Mouse (Mus musculus) heart, adult 2 months (tissue): ENCODE data around the gene Nup93. TPM values are rescaled to one million over a fixed set of nuclear protein-coding genes. Genes with fewer than 3 reads are reported as not detected.
A peak's percentile ranks its signal among the peaks of the same experiment; 100 is the strongest.

ENCODE experiments used
- DNase-seq, 2 experiments: peaks; one replicate each; pipeline ENCODE4 v3.0.0; 2021
- H3K27ac ChIP-seq: fragments of 200-600 bp; 2 replicates; pipeline ENCODE4 v1.8.1; 2022
- H3K27me3 ChIP-seq: fragments of 200-500 bp; 2 replicates; pipeline ENCODE4 v1.6.1; 2012; ENCODE audit warnings: mild to moderate bottlenecking, low read length, inconsistent platforms, mixed read lengths; ENCODE audit not compliant: control insufficient read depth, insufficient read depth
- H3K36me3 ChIP-seq: fragments of 200-500 bp; 2 replicates; pipeline ENCODE4 v1.6.1; 2012; ENCODE audit warnings: low read length, inconsistent platforms; ENCODE audit not compliant: control insufficient read depth, insufficient read depth
- H3K4me1 ChIP-seq: fragments of 200-500 bp; 2 replicates; pipeline ENCODE4 v1.6.1; 2011; ENCODE audit warnings: low read length; ENCODE audit not compliant: control insufficient read depth, insufficient read depth
- H3K4me3 ChIP-seq: fragments of 200-600 bp; 2 replicates; pipeline ENCODE4 v1.8.1; 2022
- H3K79me2 ChIP-seq: fragments of 200-500 bp; replicated peaks from 2 replicates; pipeline ENCODE4 v1.6.1; 2012; ENCODE audit warnings: mild to moderate bottlenecking, inconsistent platforms, low read length, moderate library complexity, mixed read lengths; ENCODE audit not compliant: control insufficient read depth, insufficient read depth
- H3K9ac ChIP-seq: fragments of 200-500 bp; 2 replicates; pipeline ENCODE4 v1.6.1; 2012; ENCODE audit warnings: low read depth, mild to moderate bottlenecking, control low read depth, inconsistent platforms, low read length, mixed read lengths
- CTCF ChIP-seq: fragments of 200-600 bp; IDR thresholded peaks from 2 replicates; pipeline ENCODE4 v1.8.1; 2022; ENCODE audit warnings: antibody characterized with exemption, mild to moderate bottlenecking, moderate library complexity
- EP300 ChIP-seq: fragments of 200-500 bp; IDR thresholded peaks from 2 replicates; pipeline ENCODE4 v1.6.1; 2011; ENCODE audit warnings: low read depth, low read length, control low read depth; ENCODE audit not compliant: insufficient read depth
- POLR2A ChIP-seq: fragments of 200-500 bp; IDR thresholded peaks from 2 replicates; pipeline ENCODE4 v1.6.1; 2011; ENCODE audit warnings: mild to moderate bottlenecking, low read depth, low read length, control low read depth; ENCODE audit not compliant: insufficient read depth
- WGBS: fragments of 180-500 bp; shearing (Covaris S2); methylation state at CpG from one replicate; pipeline ENCODE4 v1.1.7; 2018; 5-methylcytosine and 5-hydroxymethylcytosine counted together
- intact Hi-C: fragments of 180-260 bp; cut with DNase I; formaldehyde crosslinking; loops from one replicate; pipeline ENCODE4 v1.15.1; 2025
- polyA plus RNA-seq: library from polyadenylated mRNA; depleted of rRNA; stranded (reverse); fragments of >200 nt; gene quantifications from 2 replicates; pipeline ENCODE4 v1.2.3, GENCODE M21; 2012
- total RNA-seq, 2 experiments: library from RNA; stranded (reverse); gene quantifications; 2 replicates each; pipeline ENCODE4 v1.2.3; 2021

Gene Nup93
- total and polyA plus RNA-seq, 3 experiments = 11.7 to 15.5 (median 13.7) TPM

DNA sequence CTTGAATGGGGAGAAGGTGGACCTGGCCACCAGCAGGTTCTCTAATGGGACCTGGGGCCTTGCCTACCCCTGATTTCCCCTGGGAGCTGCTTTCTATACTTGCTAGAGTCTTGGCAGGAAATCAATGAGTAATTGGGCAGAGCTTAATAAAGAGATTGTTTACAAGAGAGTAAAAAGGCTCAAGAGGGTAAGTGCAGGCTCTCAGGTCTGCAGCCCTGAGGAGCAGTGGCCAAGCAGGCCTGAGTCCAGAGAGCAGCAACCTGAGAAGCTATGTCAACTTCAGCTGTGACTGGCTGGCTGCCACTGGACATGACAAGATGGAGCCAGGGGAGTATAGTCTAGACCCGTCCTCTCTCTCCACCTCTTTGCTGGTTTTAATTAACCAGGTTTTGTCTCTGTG is 21.4 kb upstream of the Nup93 start:
- DNase-seq = no peak
- intact Hi-C loops = loop anchor here (10.0 kb wide), 1 partner anchor 598 kb away; no protein-coding TSS in a partner anchor
- no peak for TF ChIP-seq EP300
- TF ChIP-seq CTCF = no peak
- no peak for TF ChIP-seq POLR2A
- WGBS = 41% methylated on average over 1 of the region's 1 CpGs
- Histone ChIP-seq H3K36me3 (no peaks in the 10 kb centered on the region), H3K4me1 (peaks cover 6% of the 10 kb centered on the region), H3K4me3 (no peak overlapping the region), H3K27me3 (no peaks in the 10 kb centered on the region), H3K79me2 (no peaks in the 10 kb centered on the region), H3K9ac (no peak overlapping the region), H3K27ac (peak overlapping the region; percentile 12; the same call in 1 of the 2 replicates)

DNA sequence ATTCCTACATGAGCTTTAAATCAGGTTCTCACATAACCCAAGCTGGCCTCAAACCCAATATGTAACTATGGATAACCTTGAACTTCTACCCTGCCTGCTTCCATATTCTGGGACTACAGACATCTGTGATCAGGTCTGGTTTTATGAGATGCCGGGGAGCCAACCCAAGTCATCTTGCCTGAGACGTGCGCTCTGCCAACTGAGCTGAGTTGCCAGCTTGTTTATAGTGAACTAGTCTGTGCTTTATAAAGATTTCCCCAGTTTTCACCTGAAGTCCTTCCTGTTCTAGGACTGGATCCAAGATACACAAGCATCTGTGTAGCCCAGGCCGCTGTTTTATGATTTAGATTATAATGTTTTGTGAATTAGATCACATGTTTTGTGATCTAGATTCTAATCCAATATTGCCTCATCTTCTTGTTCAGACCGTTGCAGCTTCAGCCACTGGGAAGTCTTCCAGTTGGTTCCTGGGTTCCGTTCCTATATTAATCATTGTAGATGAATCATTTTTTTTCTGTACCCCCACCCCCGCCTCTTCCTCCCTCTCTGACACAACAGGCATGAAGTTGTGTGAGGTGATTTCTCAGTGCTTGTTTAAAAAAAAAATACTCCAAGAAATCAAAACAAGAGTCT is 19.7 kb upstream of the Nup93 start:
- H3K79me2 ChIP-seq = no peaks in the 10 kb centered on the region
- H3K4me1 ChIP-seq = peaks cover 3% of the 10 kb centered on the region
- intact Hi-C loops = loop anchor here (5.0 to 10.0 kb wide), 3 partner anchors 82 to 600 kb away; partner anchors contain the start of gene Bbs2
- no peaks in the 10 kb centered on the region for H3K27me3 ChIP-seq
- no peak overlapping the region for H3K27ac ChIP-seq
- 70% methylated on average over 7 of the region's 7 CpGs for WGBS
- DNase-seq = no peak
- H3K36me3 ChIP-seq = no peaks in the 10 kb centered on the region
- H3K4me3 ChIP-seq = no peak overlapping the region
- no peak overlapping the region for H3K9ac ChIP-seq
- TF ChIP-seq EP300 (no peak), POLR2A (no peak), CTCF (no peak)

DNA sequence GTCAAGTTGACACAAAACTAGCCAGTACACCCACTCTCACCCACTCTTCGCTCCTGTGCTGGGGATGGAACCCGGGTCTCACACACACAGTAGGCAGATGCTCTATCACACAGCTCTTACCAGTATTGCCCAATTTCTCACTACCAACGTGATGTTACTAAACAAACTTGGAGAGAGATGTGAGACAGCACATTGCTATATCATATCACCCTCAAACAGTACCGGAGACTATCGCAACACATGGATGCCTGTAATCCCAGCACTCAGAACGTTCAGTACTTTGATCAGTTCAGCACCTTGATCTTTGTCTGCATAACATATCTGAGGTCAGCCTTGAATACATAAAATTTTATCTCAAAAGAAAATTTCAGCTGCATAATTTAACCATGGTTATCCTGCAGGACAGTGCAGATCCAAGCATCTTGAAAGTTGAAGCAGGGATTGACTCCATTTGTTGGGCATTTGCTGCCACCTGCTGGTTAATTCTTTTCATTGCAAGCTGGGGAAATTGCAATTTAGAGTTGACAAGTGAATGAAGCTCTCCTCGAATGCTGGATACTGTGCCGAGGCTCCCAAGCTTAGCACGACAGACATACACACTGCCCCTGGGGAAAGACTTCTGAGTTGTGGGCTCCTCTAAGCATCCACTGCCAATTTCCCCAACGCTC is 15.0 kb upstream of the Nup93 start:
- no peaks in the 10 kb centered on the region for H3K36me3 ChIP-seq
- TF ChIP-seq POLR2A (no peak), EP300 (no peak), CTCF (peak; percentile 89)
- H3K9ac ChIP-seq = no peak overlapping the region
- H3K79me2 ChIP-seq = no peaks in the 10 kb centered on the region
- peak in 1 of 2 experiments; percentile 60 for DNase-seq
- intact Hi-C loops = loop anchor here (1.0 to 10.0 kb wide), 4 partner anchors 32 to 605 kb away; partner anchors contain the start of gene Bbs2
- WGBS = 43% methylated on average over 10 of the region's 10 CpGs
- no peaks in the 10 kb centered on the region for H3K4me1 ChIP-seq
- no peak overlapping the region for H3K4me3 ChIP-seq
- no peak overlapping the region for H3K27ac ChIP-seq
- no peaks in the 10 kb centered on the region for H3K27me3 ChIP-seq

DNA sequence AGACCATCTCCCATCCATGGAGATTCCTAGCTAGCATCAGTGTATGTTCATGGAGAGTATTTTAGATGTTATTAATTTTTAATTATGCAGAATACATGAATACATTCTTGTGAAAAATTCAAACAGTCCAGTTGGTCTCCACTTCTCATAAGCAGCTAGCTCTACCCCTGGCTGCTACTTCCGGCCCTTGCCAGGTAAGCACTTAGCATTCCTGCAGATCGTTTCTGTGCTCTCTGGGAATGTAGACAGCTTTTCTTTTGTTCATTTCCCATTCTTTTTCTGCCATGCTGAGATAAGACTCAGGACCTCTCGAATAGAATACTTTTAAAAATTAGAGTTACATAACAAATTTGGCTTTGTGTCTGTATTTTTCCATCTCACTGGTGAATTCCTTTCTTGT is 10.3 kb upstream of the Nup93 start:
- TF ChIP-seq CTCF = no peak
- no peak for TF ChIP-seq EP300
- TF ChIP-seq POLR2A = no peak
- no peaks in the 10 kb centered on the region for H3K36me3 ChIP-seq
- no peak overlapping the region for H3K9ac ChIP-seq
- H3K4me1 ChIP-seq = no peaks in the 10 kb centered on the region
- no peaks in the 10 kb centered on the region for H3K79me2 ChIP-seq
- intact Hi-C loops = no loop called here
- no peak for DNase-seq
- H3K27me3 ChIP-seq = no peaks in the 10 kb centered on the region
- no peak overlapping the region for H3K27ac ChIP-seq
- WGBS = 54% methylated on average over 3 of the region's 3 CpGs
- H3K4me3 ChIP-seq = no peak overlapping the region

DNA sequence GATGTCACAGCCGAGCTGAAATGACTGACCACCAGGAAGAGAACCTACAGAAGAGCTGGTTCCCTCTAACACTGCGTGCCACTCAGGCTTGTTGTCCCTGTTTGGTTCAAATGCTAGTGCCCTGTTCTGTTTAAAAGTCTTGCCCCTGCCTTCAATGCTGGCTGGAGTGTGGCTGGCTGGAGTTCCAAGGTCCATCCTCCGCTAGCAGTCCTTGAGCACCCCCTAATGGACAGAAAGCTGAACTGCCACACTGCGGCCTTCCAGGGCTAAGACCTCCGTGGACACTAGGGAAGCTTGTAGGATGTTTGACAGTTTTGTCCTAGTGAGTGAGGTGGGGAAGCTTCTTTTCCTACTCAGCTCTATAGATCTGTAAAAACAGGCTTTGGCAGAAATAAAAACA is 8.6 kb upstream of the Nup93 start:
- Histone ChIP-seq H3K27ac (no peak overlapping the region), H3K9ac (no peak overlapping the region), H3K36me3 (no peaks in the 10 kb centered on the region), H3K79me2 (no peaks in the 10 kb centered on the region), H3K4me3 (no peak overlapping the region), H3K4me1 (peaks cover 2% of the 10 kb centered on the region; the same call in 1 of the 2 replicates), H3K27me3 (no peaks in the 10 kb centered on the region)
- 16% methylated on average over 5 of the region's 5 CpGs for WGBS
- TF ChIP-seq CTCF (peak; percentile 96), EP300 (peak; percentile 61; the same call in 1 of the 2 replicates), POLR2A (no peak)
- peak; percentile 54 to 78 for DNase-seq
- intact Hi-C loops = no loop called here

DNA sequence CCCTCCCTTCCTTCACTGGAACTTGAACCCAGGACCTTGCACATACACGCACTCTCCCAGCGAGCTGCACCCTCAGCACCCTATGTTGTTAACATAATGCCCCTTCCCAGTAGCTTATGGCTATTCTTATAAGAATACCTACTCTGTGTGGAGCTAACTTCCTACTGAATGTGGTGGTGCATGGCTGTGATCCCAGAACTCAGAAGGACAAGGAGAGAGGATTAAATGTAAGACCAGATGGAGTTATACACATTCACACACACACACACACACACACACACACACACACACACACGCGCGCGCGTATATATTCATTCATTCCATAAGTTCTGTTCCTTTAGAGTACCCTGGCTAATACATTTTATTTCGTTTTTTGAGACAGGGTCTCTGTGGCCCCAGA is 8.1 kb upstream of the Nup93 start:
- intact Hi-C loops = no loop called here
- no peaks in the 10 kb centered on the region for H3K27me3 ChIP-seq
- no peaks in the 10 kb centered on the region for H3K36me3 ChIP-seq
- H3K9ac ChIP-seq = no peak overlapping the region
- H3K27ac ChIP-seq = no peak overlapping the region
- H3K4me1 ChIP-seq = peaks cover 2% of the 10 kb centered on the region; the same call in 1 of the 2 replicates
- no peak overlapping the region for H3K4me3 ChIP-seq
- TF ChIP-seq POLR2A = no peak
- no peak for TF ChIP-seq EP300
- TF ChIP-seq CTCF = no peak
- 89% methylated on average over 8 of the region's 8 CpGs for WGBS
- no peaks in the 10 kb centered on the region for H3K79me2 ChIP-seq
- no peak for DNase-seq
